Mouse (Mus musculus) midbrain, embryonic 12.5 days (tissue): ENCODE measurements around the gene Rbm47. TPM values are rescaled to one million over a fixed set of nuclear protein-coding genes. Genes with fewer than 3 reads are reported as not detected.
A peak's percentile ranks its signal among the peaks of the same experiment; 100 is the strongest.

Experiments
- ATAC-seq: fragments of 200-750 bp; cut with Nextera tagmentation; 2 replicates; pipeline ENCODE4 v1.8.0; 2017; ENCODE audit warnings: low read depth, moderate TSS enrichment, moderate library complexity; ENCODE audit not compliant: low FRiP score
- H3K27ac ChIP-seq: fragments of 300-500 bp; sonication (generic); replicated peaks from 2 replicates; pipeline ENCODE4 v1.5.1; 2016; ENCODE audit warnings: mild to moderate bottlenecking
- H3K27me3 ChIP-seq: fragments of 300-500 bp; sonication (generic); 2 replicates; pipeline ENCODE4 v1.6.1; 2016; ENCODE audit warnings: mild to moderate bottlenecking
- H3K36me3 ChIP-seq: fragments of 300-500 bp; sonication (generic); 2 replicates; pipeline ENCODE4 v1.6.1; 2016
- H3K4me1 ChIP-seq: fragments of 300-500 bp; sonication (generic); 2 replicates; pipeline ENCODE4 v1.6.1; 2016
- H3K4me2 ChIP-seq: fragments of 300-500 bp; sonication (generic); replicated peaks from 2 replicates; pipeline ENCODE4 v1.6.1; 2016; ENCODE audit warnings: mild to moderate bottlenecking, moderate library complexity
- H3K4me3 ChIP-seq: fragments of 300-500 bp; sonication (generic); 2 replicates; pipeline ENCODE4 v1.5.1; 2016; ENCODE audit warnings: mild to moderate bottlenecking
- H3K9ac ChIP-seq: fragments of 300-500 bp; sonication (generic); replicated peaks from 2 replicates; pipeline ENCODE4 v1.6.1; 2016; ENCODE audit warnings: mild to moderate bottlenecking, moderate library complexity
- H3K9me3 ChIP-seq: fragments of 300-500 bp; sonication (generic); 2 replicates; pipeline ENCODE4 v1.6.1; 2016; ENCODE audit warnings: mild to moderate bottlenecking
- WGBS: fragments of 180-500 bp; shearing (Covaris S2); methylation state at CpG from one replicate; pipeline ENCODE4 v1.1.7; 2016; 5-methylcytosine and 5-hydroxymethylcytosine counted together
- polyA plus RNA-seq: library from polyadenylated mRNA; unstranded; fragments of >200 nt; fragmentation: Nextera tagmentation; extraction: Ambion mirVana; gene quantifications from 2 replicates; pipeline ENCODE4 v1.2.1, GENCODE M21; 2016

Gene Rbm47
- polyA plus RNA-seq, 1 experiment from 2014 or later, result 2.6 TPM

GRCm38 (mm10) chr5:66153486-66153885, 19.4 kb downstream of the Rbm47 start:
- Histone ChIP-seq H3K36me3 (no peaks in the 10 kb centered on the region), H3K4me3 (no peak overlapping the region), H3K9me3 (no peaks in the 10 kb centered on the region), H3K4me1 (peaks cover 13% of the 10 kb centered on the region), H3K9ac (no peak overlapping the region), H3K4me2 (no peak overlapping the region), H3K27me3 (peaks cover 61% of the 10 kb centered on the region), H3K27ac (no peak overlapping the region)
- ATAC-seq, result no peak
- 42% methylated on average over 5 of the region's 5 CpGs for WGBS

GRCm38 (mm10) chr5:66151301-66152188, 21.4 kb downstream of the Rbm47 start:
- H3K9ac ChIP-seq, result no peak overlapping the region; the same call in 1 of the 2 replicates
- no peaks in the 10 kb centered on the region for H3K36me3 ChIP-seq
- peak overlapping the region; percentile 43 for H3K4me3 ChIP-seq
- H3K4me1 ChIP-seq, result peaks cover 13% of the 10 kb centered on the region
- peak overlapping the region; percentile 70 for H3K4me2 ChIP-seq
- H3K27me3 ChIP-seq, result peaks cover 64% of the 10 kb centered on the region
- no peaks in the 10 kb centered on the region for H3K9me3 ChIP-seq
- peak; percentile 65 for ATAC-seq
- H3K27ac ChIP-seq, result no peak overlapping the region
- WGBS, result 5% methylated on average over 37 of the region's 37 CpGs

GRCm38 (mm10) chr5:66150706-66151300, 22.1 kb downstream of the Rbm47 start:
- peak overlapping the region; percentile 43 for H3K4me3 ChIP-seq
- H3K36me3 ChIP-seq, result no peaks in the 10 kb centered on the region
- peak overlapping the region; percentile 48 for H3K9ac ChIP-seq
- H3K27ac ChIP-seq, result no peak overlapping the region
- no peaks in the 10 kb centered on the region for H3K9me3 ChIP-seq
- peak; percentile 62 for ATAC-seq
- peaks cover 64% of the 10 kb centered on the region for H3K27me3 ChIP-seq
- WGBS, result under 1% methylated on average over 43 of the region's 43 CpGs
- peaks cover 13% of the 10 kb centered on the region for H3K4me1 ChIP-seq
- H3K4me2 ChIP-seq, result peak overlapping the region; percentile 70

GRCm38 (mm10) chr5:66150106-66150705, 22.7 kb downstream of the Rbm47 start:
- no peaks in the 10 kb centered on the region for H3K9me3 ChIP-seq
- peaks cover 64% of the 10 kb centered on the region for H3K27me3 ChIP-seq
- under 1% methylated on average over 18 of the region's 18 CpGs for WGBS
- no peak overlapping the region for H3K27ac ChIP-seq
- peak overlapping the region; percentile 48 for H3K9ac ChIP-seq
- H3K4me1 ChIP-seq, result peaks cover 13% of the 10 kb centered on the region
- peak overlapping the region; percentile 70 for H3K4me2 ChIP-seq
- H3K36me3 ChIP-seq, result no peaks in the 10 kb centered on the region
- peak overlapping the region; percentile 43 for H3K4me3 ChIP-seq
- ATAC-seq, result no peak

GRCm38 (mm10) chr5:66149571-66149970, 23.3 kb downstream of the Rbm47 start:
- WGBS, result 31% methylated on average over 3 of the region's 3 CpGs
- H3K9ac ChIP-seq, result no peak overlapping the region
- no peak overlapping the region for H3K4me3 ChIP-seq
- H3K4me1 ChIP-seq, result peaks cover 13% of the 10 kb centered on the region
- no peaks in the 10 kb centered on the region for H3K36me3 ChIP-seq
- peak overlapping the region; percentile 70 for H3K4me2 ChIP-seq
- ATAC-seq, result no peak
- H3K27me3 ChIP-seq, result peaks cover 61% of the 10 kb centered on the region
- H3K27ac ChIP-seq, result no peak overlapping the region
- H3K9me3 ChIP-seq, result no peaks in the 10 kb centered on the region

- Histone ChIP-seq H3K36me3 (no peaks in the 10 kb centered on the region), H3K9me3 (no peaks in the 10 kb centered on the region), H3K9ac (no peak overlapping the region), H3K4me2 (no peak overlapping the region), H3K4me1 (peaks cover 13% of the 10 kb centered on the region), H3K4me3 (no peak overlapping the region), H3K27ac (no peak overlapping the region), H3K27me3 (peaks cover 56% of the 10 kb centered on the region)
- no peak for ATAC-seq
- 66% methylated on average over 2 of the region's 2 CpGs for WGBS
Observed at GRCm38 (mm10) chr5:66149111-66149510, 23.8 kb downstream of the Rbm47 start.

GRCm38 (mm10) chr5:66147313-66147712, 25.6 kb downstream of the Rbm47 start:
- Histone ChIP-seq H3K27me3 (peaks cover 39% of the 10 kb centered on the region), H3K4me1 (peaks cover 13% of the 10 kb centered on the region), H3K4me2 (no peak overlapping the region), H3K36me3 (no peaks in the 10 kb centered on the region), H3K9ac (no peak overlapping the region), H3K4me3 (no peak overlapping the region), H3K9me3 (no peaks in the 10 kb centered on the region), H3K27ac (no peak overlapping the region)
- WGBS, result 96% methylated on average over 3 of the region's 3 CpGs
- no peak for ATAC-seq

- WGBS, result 92% methylated on average over 5 of the region's 5 CpGs
- no peak overlapping the region for H3K4me2 ChIP-seq
- no peak overlapping the region for H3K9ac ChIP-seq
- H3K4me1 ChIP-seq, result peaks cover 2% of the 10 kb centered on the region
- no peak overlapping the region for H3K4me3 ChIP-seq
- ATAC-seq, result no peak
- H3K27me3 ChIP-seq, result peaks cover 22% of the 10 kb centered on the region
- no peaks in the 10 kb centered on the region for H3K36me3 ChIP-seq
- H3K9me3 ChIP-seq, result no peaks in the 10 kb centered on the region
- no peak overlapping the region for H3K27ac ChIP-seq
Observed at GRCm38 (mm10) chr5:66145583-66145982, 27.3 kb downstream of the Rbm47 start.

GRCm38 (mm10) chr5:66143093-66144032, 29.6 kb downstream of the Rbm47 start:
- Histone ChIP-seq H3K4me2 (no peak overlapping the region), H3K4me3 (no peak overlapping the region), H3K27ac (no peak overlapping the region), H3K27me3 (peaks cover 1% of the 10 kb centered on the region), H3K9ac (no peak overlapping the region), H3K4me1 (no peaks in the 10 kb centered on the region), H3K36me3 (no peaks in the 10 kb centered on the region), H3K9me3 (no peaks in the 10 kb centered on the region)
- ATAC-seq, result no peak
- WGBS, result 84% methylated on average over 14 of the region's 14 CpGs

GRCm38 (mm10) chr5:66141474-66141873, 31.4 kb downstream of the Rbm47 start:
- H3K27ac ChIP-seq, result no peak overlapping the region
- no peak for ATAC-seq
- H3K4me1 ChIP-seq, result no peaks in the 10 kb centered on the region
- no peak overlapping the region for H3K4me2 ChIP-seq
- H3K36me3 ChIP-seq, result no peaks in the 10 kb centered on the region
- no peaks in the 10 kb centered on the region for H3K27me3 ChIP-seq
- H3K4me3 ChIP-seq, result no peak overlapping the region
- H3K9ac ChIP-seq, result no peak overlapping the region
- WGBS, result 86% methylated on average over 4 of the region's 4 CpGs
- H3K9me3 ChIP-seq, result no peaks in the 10 kb centered on the region

- ATAC-seq, result no peak
- no peaks in the 10 kb centered on the region for H3K27me3 ChIP-seq
- H3K4me1 ChIP-seq, result 0 out of 2 replicates have a peak, but pooled peaks cover 4% of the 10 kb centered on the region
- H3K27ac ChIP-seq, result no peak overlapping the region
- H3K4me3 ChIP-seq, result no peak overlapping the region
- 49% methylated on average over 6 of the region's 6 CpGs for WGBS
- H3K36me3 ChIP-seq, result no peaks in the 10 kb centered on the region
- no peak overlapping the region for H3K9ac ChIP-seq
- no peak overlapping the region for H3K4me2 ChIP-seq
- no peaks in the 10 kb centered on the region for H3K9me3 ChIP-seq
Observed at GRCm38 (mm10) chr5:66139634-66140295, 33.2 kb downstream of the Rbm47 start.
